Mouse (Mus musculus): Measurements from ENCODE around the gene Cdh5. TPM values are rescaled to one million over a fixed set of nuclear protein-coding genes. Genes with fewer than 3 reads are reported as not detected.
"Not testable (repeated sequence)": the region's sequence is repeated elsewhere in the genome, so short reads cannot be mapped to it uniquely, and the experiment has no call there.

Gene Cdh5
- polyA plus RNA-seq, 1 experiment from 2014 or later = 10.2 TPM

GRCm38 (mm10) chr8:104100724-104101123 is 701 bp upstream of the Cdh5 start:
- not testable (repeated sequence) for H3K4me2 ChIP-seq (ENCODE audit: low read depth, low read length); H3K27me3 ChIP-seq (ENCODE audit: control insufficient read depth, insufficient read depth, low read depth, low read length); H3K9ac ChIP-seq (ENCODE audit: low read depth, low read length); H3K9me3 ChIP-seq (replicated peaks; ENCODE audit: control insufficient read depth, low read length); ATAC-seq (ENCODE audit: low read depth); H3K4me1 ChIP-seq (ENCODE audit: control insufficient read depth, low read depth, low read length); H3K27ac ChIP-seq (ENCODE audit: low read length); H3K36me3 ChIP-seq (ENCODE audit: control insufficient read depth, insufficient read depth); H3K4me3 ChIP-seq (ENCODE audit: low read depth, low read length)
- 65% methylated on average over 6 of the region's 6 CpGs for WGBS (ENCODE audit: insufficient replicate concordance)

- H3K9me3 ChIP-seq (replicated peaks; ENCODE audit: control insufficient read depth, low read length) = no peaks in the 10 kb centered on the region
- H3K4me2 ChIP-seq (ENCODE audit: low read depth, low read length) = no peak overlapping the region
- 22% methylated on average over 7 of the region's 7 CpGs for WGBS (ENCODE audit: insufficient replicate concordance)
- ATAC-seq (ENCODE audit: low read depth) = no peak
- no peak overlapping the region for H3K4me3 ChIP-seq (ENCODE audit: low read depth, low read length)
- H3K4me1 ChIP-seq (ENCODE audit: control insufficient read depth, low read depth, low read length) = peaks cover 2% of the 10 kb centered on the region; the same call in 1 of the 2 replicates
- no peak overlapping the region for H3K9ac ChIP-seq (ENCODE audit: low read depth, low read length)
- no peaks in the 10 kb centered on the region for H3K27me3 ChIP-seq (ENCODE audit: control insufficient read depth, insufficient read depth, low read depth, low read length)
- no peaks in the 10 kb centered on the region for H3K36me3 ChIP-seq (ENCODE audit: control insufficient read depth, insufficient read depth)
- no peak overlapping the region for H3K27ac ChIP-seq (ENCODE audit: low read length)
These were observed 2.0 kb downstream of the Cdh5 start for GRCm38 (mm10) chr8:104103462-104103861.

- 58% methylated on average over 6 of the region's 6 CpGs for WGBS (ENCODE audit: insufficient replicate concordance)
- H3K27ac ChIP-seq (ENCODE audit: low read length) = no peak overlapping the region
- no peaks in the 10 kb centered on the region for H3K9me3 ChIP-seq (replicated peaks; ENCODE audit: control insufficient read depth, low read length)
- H3K9ac ChIP-seq (ENCODE audit: low read depth, low read length) = no peak overlapping the region
- H3K36me3 ChIP-seq (ENCODE audit: control insufficient read depth, insufficient read depth) = no peaks in the 10 kb centered on the region
- H3K27me3 ChIP-seq (ENCODE audit: control insufficient read depth, insufficient read depth, low read depth, low read length) = no peaks in the 10 kb centered on the region
- no peak overlapping the region for H3K4me3 ChIP-seq (ENCODE audit: low read depth, low read length)
- no peak overlapping the region for H3K4me2 ChIP-seq (ENCODE audit: low read depth, low read length)
- no peak for ATAC-seq (ENCODE audit: low read depth)
- H3K4me1 ChIP-seq (ENCODE audit: control insufficient read depth, low read depth, low read length) = no peaks in the 10 kb centered on the region
These were observed 4.3 kb downstream of the Cdh5 start for GRCm38 (mm10) chr8:104105768-104106167.

GRCm38 (mm10) chr8:104106276-104106946 is 5.0 kb downstream of the Cdh5 start:
- Histone ChIP-seq H3K9me3 (replicated peaks; ENCODE audit: control insufficient read depth, low read length) (no peaks in the 10 kb centered on the region), H3K4me1 (ENCODE audit: control insufficient read depth, low read depth, low read length) (no peaks in the 10 kb centered on the region), H3K9ac (ENCODE audit: low read depth, low read length) (no peak overlapping the region), H3K27me3 (ENCODE audit: control insufficient read depth, insufficient read depth, low read depth, low read length) (no peaks in the 10 kb centered on the region), H3K4me3 (ENCODE audit: low read depth, low read length) (no peak overlapping the region), H3K4me2 (ENCODE audit: low read depth, low read length) (no peak overlapping the region), H3K27ac (ENCODE audit: low read length) (no peak overlapping the region), H3K36me3 (ENCODE audit: control insufficient read depth, insufficient read depth) (no peaks in the 10 kb centered on the region)
- no peak for ATAC-seq (ENCODE audit: low read depth)
- WGBS (ENCODE audit: insufficient replicate concordance) = 50% methylated on average over 7 of the region's 7 CpGs

GRCm38 (mm10) chr8:104107111-104107510 is 5.7 kb downstream of the Cdh5 start:
- H3K4me1 ChIP-seq (ENCODE audit: control insufficient read depth, low read depth, low read length) = no peaks in the 10 kb centered on the region
- H3K4me2 ChIP-seq (ENCODE audit: low read depth, low read length) = no peak overlapping the region
- ATAC-seq (ENCODE audit: low read depth) = no peak
- H3K9me3 ChIP-seq (replicated peaks; ENCODE audit: control insufficient read depth, low read length) = no peaks in the 10 kb centered on the region
- no peak overlapping the region for H3K4me3 ChIP-seq (ENCODE audit: low read depth, low read length)
- H3K27me3 ChIP-seq (ENCODE audit: control insufficient read depth, insufficient read depth, low read depth, low read length) = no peaks in the 10 kb centered on the region
- no peak overlapping the region for H3K9ac ChIP-seq (ENCODE audit: low read depth, low read length)
- H3K36me3 ChIP-seq (ENCODE audit: control insufficient read depth, insufficient read depth) = no peaks in the 10 kb centered on the region
- H3K27ac ChIP-seq (ENCODE audit: low read length) = no peak overlapping the region

GRCm38 (mm10) chr8:104108048-104108447 is 6.6 kb downstream of the Cdh5 start:
- no peaks in the 10 kb centered on the region for H3K4me1 ChIP-seq (ENCODE audit: control insufficient read depth, low read depth, low read length)
- no peak for ATAC-seq (ENCODE audit: low read depth)
- H3K36me3 ChIP-seq (ENCODE audit: control insufficient read depth, insufficient read depth) = no peaks in the 10 kb centered on the region
- no peak overlapping the region for H3K4me2 ChIP-seq (ENCODE audit: low read depth, low read length)
- H3K27me3 ChIP-seq (ENCODE audit: control insufficient read depth, insufficient read depth, low read depth, low read length) = no peaks in the 10 kb centered on the region
- H3K9ac ChIP-seq (ENCODE audit: low read depth, low read length) = no peak overlapping the region
- H3K9me3 ChIP-seq (replicated peaks; ENCODE audit: control insufficient read depth, low read length) = no peaks in the 10 kb centered on the region
- no peak overlapping the region for H3K4me3 ChIP-seq (ENCODE audit: low read depth, low read length)
- 42% methylated on average over 5 of the region's 5 CpGs for WGBS (ENCODE audit: insufficient replicate concordance)
- no peak overlapping the region for H3K27ac ChIP-seq (ENCODE audit: low read length)

- Histone ChIP-seq H3K4me2 (ENCODE audit: low read depth, low read length) (no peak overlapping the region), H3K4me3 (ENCODE audit: low read depth, low read length) (no peak overlapping the region), H3K36me3 (ENCODE audit: control insufficient read depth, insufficient read depth) (no peaks in the 10 kb centered on the region), H3K9ac (ENCODE audit: low read depth, low read length) (no peak overlapping the region), H3K27me3 (ENCODE audit: control insufficient read depth, insufficient read depth, low read depth, low read length) (no peaks in the 10 kb centered on the region), H3K4me1 (ENCODE audit: control insufficient read depth, low read depth, low read length) (no peaks in the 10 kb centered on the region), H3K9me3 (replicated peaks; ENCODE audit: control insufficient read depth, low read length) (no peaks in the 10 kb centered on the region), H3K27ac (ENCODE audit: low read length) (no peak overlapping the region)
- WGBS (ENCODE audit: insufficient replicate concordance) = 52% methylated on average over 10 of the region's 10 CpGs
- peak; percentile 57 for ATAC-seq (ENCODE audit: low read depth)
These were observed 9.2 kb downstream of the Cdh5 start for GRCm38 (mm10) chr8:104110498-104111134.

- H3K36me3 ChIP-seq (ENCODE audit: control insufficient read depth, insufficient read depth) = no peaks in the 10 kb centered on the region
- H3K4me1 ChIP-seq (ENCODE audit: control insufficient read depth, low read depth, low read length) = no peaks in the 10 kb centered on the region
- H3K4me2 ChIP-seq (ENCODE audit: low read depth, low read length) = no peak overlapping the region
- no peak for ATAC-seq (ENCODE audit: low read depth)
- H3K27ac ChIP-seq (ENCODE audit: low read length) = no peak overlapping the region
- H3K9me3 ChIP-seq (replicated peaks; ENCODE audit: control insufficient read depth, low read length) = no peaks in the 10 kb centered on the region
- no peaks in the 10 kb centered on the region for H3K27me3 ChIP-seq (ENCODE audit: control insufficient read depth, insufficient read depth, low read depth, low read length)
- H3K9ac ChIP-seq (ENCODE audit: low read depth, low read length) = no peak overlapping the region
- 67% methylated on average over 12 of the region's 12 CpGs for WGBS (ENCODE audit: insufficient replicate concordance)
- no peak overlapping the region for H3K4me3 ChIP-seq (ENCODE audit: low read depth, low read length)
These were observed 20.4 kb downstream of the Cdh5 start for GRCm38 (mm10) chr8:104121640-104122416.

- 68% methylated on average over 2 of the region's 2 CpGs for WGBS (ENCODE audit: insufficient replicate concordance)
These were observed 21.7 kb downstream of the Cdh5 start for GRCm38 (mm10) chr8:104123080-104123657.

More at GRCm38 (mm10) chr8:104123080-104123657, 21.7 kb downstream of the Cdh5 start:
- ATAC-seq (ENCODE audit: low read depth) = no peak
- H3K4me3 ChIP-seq (ENCODE audit: low read depth, low read length) = no peak overlapping the region
- H3K36me3 ChIP-seq (ENCODE audit: control insufficient read depth, insufficient read depth) = no peaks in the 10 kb centered on the region
- H3K9ac ChIP-seq (ENCODE audit: low read depth, low read length) = no peak overlapping the region
- no peak overlapping the region for H3K4me2 ChIP-seq (ENCODE audit: low read depth, low read length)
- no peak overlapping the region for H3K27ac ChIP-seq (ENCODE audit: low read length)
- no peaks in the 10 kb centered on the region for H3K9me3 ChIP-seq (replicated peaks; ENCODE audit: control insufficient read depth, low read length)
- H3K27me3 ChIP-seq (ENCODE audit: control insufficient read depth, insufficient read depth, low read depth, low read length) = no peaks in the 10 kb centered on the region
- H3K4me1 ChIP-seq (ENCODE audit: control insufficient read depth, low read depth, low read length) = no peaks in the 10 kb centered on the region
